Mouse (Mus musculus) erythroblast, embryonic 14.5 days (primary cell): ENCODE measurements around the gene Ubac1.

ENCODE experiments used
- GATA1 ChIP-seq: IDR thresholded peaks from 2 replicates; pipeline ENCODE4 v1.6.1; 2012; ENCODE audit warnings: low read length, inconsistent platforms, mixed read lengths
- TAL1 ChIP-seq: IDR thresholded peaks from 3 replicates; pipeline ENCODE4 v1.6.1; 2012; ENCODE audit warnings: low read length, inconsistent platforms, mixed read lengths

DNA sequence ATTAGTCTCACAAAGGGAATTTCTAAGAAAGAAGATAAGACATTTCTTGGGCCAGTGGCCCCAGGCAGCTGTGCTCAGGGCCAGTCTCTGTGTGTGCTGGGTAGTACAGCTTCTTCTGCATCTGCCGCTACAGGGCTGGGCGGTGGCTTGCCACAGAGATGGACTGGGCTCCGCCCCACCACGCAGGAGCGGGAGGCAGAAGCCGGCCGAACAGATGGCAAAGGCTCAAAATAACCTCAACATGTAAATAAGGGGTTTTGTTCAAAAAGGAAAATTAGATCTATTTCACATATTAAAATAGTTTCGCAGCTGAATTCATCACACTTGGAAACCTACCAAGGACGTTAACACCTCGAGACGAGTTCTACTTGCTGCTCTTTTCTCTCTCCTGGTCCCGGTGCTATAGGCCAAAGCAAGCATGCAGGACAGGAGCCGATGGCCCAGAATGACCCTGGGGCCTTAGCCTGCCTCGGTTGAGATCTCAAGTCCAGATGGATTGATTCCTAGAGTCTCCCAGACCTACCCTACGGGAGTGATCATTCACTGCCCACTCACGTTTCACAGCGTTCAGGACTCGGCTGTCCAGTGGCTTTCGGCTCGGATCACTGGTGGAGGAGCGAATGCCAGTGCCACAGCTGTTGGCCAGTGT is 39.6 kb upstream of the Ubac1 start:
- TF ChIP-seq GATA1 (no peak), TAL1 (no peak)
